Mouse (Mus musculus): ENCODE results near the gene Dnaja3. TPM values are rescaled to one million over a fixed set of nuclear protein-coding genes. Genes with fewer than 3 reads are reported as not detected.

Dnaja3 gene
- total RNA-seq, 2 experiments from 2014 or later, result 58.7 to 59.0 TPM

- intact Hi-C loops (cut with DNase I), result no loop called here
- DNase-seq (ENCODE audit: extremely low spot score in 1 of 2, low spot score in 2 of 2), result peak in 1 of 2 experiments; percentile 17
Observed at GRCm38 (mm10) chr16:4634681-4635080, 5.1 kb upstream of the Dnaja3 start.

GRCm38 (mm10) chr16:4635760-4636159 is 4.0 kb upstream of the Dnaja3 start:
- intact Hi-C loops (cut with DNase I), result no loop called here
- peak in 1 of 2 experiments; percentile 26 for DNase-seq (ENCODE audit: extremely low spot score in 1 of 2, low spot score in 2 of 2)

DNA sequence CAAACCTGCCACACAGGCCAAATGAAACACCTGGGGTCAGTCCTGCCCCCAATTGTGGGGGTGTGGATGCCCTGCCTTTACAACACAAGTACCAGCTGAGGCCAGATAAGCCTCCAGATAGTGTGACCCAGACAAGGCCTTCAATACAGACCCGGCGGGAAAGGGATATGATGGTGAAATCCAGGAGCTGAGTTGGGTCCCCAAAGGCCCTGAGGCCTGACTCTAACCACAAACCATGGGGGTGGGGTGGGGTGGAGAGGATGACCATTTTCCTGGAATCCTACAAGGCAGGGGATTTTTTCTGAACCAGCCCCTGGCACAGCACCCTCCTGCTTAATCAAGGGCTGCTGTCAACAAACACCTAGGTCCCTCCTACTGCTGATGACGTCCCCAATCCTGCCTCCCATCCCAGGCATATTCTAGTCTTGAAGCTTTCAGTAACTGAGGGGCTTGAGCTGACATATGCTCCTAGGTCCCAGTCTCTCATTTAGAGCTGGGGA is 848 bp upstream of the Dnaja3 start:
- DNase-seq (ENCODE audit: extremely low spot score in 1 of 2, low spot score in 2 of 2), result no peak
- intact Hi-C loops (cut with DNase I), result no loop called here

- peak in 1 of 2 experiments; percentile 32 for DNase-seq (ENCODE audit: extremely low spot score in 1 of 2, low spot score in 2 of 2)
- intact Hi-C loops (cut with DNase I), result no loop called here
Observed at GRCm38 (mm10) chr16:4640267-4641005, 647 bp downstream of the Dnaja3 start.

GRCm38 (mm10) chr16:4641119-4641838 is 1.5 kb downstream of the Dnaja3 start:
- intact Hi-C loops (cut with DNase I), result no loop called here
- peak in 1 of 2 experiments; percentile 70 for DNase-seq (ENCODE audit: extremely low spot score in 1 of 2, low spot score in 2 of 2)

- intact Hi-C loops (cut with DNase I), result no loop called here
- DNase-seq (ENCODE audit: extremely low spot score in 1 of 2, low spot score in 2 of 2), result peak; percentile 33 to 82
Observed at GRCm38 (mm10) chr16:4642190-4642589, 2.4 kb downstream of the Dnaja3 start.

- intact Hi-C loops (cut with DNase I), result no loop called here
- DNase-seq (ENCODE audit: extremely low spot score in 1 of 2, low spot score in 2 of 2), result peak in 1 of 2 experiments; percentile 34
Observed at GRCm38 (mm10) chr16:4642937-4643336, 3.1 kb downstream of the Dnaja3 start.

GRCm38 (mm10) chr16:4643670-4644419 is 4.1 kb downstream of the Dnaja3 start:
- peak; percentile 76 to 84 for DNase-seq (ENCODE audit: extremely low spot score in 1 of 2, low spot score in 2 of 2)
- intact Hi-C loops (cut with DNase I), result no loop called here

GRCm38 (mm10) chr16:4645867-4646266 is 6.1 kb downstream of the Dnaja3 start:
- intact Hi-C loops (cut with DNase I), result no loop called here
- peak in 1 of 2 experiments; percentile 8 for DNase-seq (ENCODE audit: extremely low spot score in 1 of 2, low spot score in 2 of 2)

DNA sequence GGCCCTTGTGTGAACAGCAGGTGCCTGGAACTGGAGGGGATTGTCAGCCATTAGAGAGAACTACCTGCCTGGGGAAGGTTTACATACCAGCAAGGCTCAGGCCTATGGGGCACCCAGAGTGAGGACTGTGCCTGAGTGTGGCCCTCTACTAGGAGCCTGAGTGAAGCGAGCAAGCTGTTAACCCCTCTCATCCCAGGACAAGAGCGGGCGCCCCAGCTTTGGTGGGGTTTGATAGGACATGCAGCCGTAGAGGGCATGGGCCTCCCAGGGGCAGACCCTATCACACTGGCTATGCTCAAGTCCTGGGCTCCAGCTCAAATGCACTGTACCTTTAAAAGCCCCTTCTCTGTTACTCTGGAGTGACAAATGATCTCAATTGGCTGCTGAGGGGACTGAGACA is 7.0 kb downstream of the Dnaja3 start:
- intact Hi-C loops (cut with DNase I), result no loop called here
- no peak for DNase-seq (ENCODE audit: extremely low spot score in 1 of 2, low spot score in 2 of 2)

DNA sequence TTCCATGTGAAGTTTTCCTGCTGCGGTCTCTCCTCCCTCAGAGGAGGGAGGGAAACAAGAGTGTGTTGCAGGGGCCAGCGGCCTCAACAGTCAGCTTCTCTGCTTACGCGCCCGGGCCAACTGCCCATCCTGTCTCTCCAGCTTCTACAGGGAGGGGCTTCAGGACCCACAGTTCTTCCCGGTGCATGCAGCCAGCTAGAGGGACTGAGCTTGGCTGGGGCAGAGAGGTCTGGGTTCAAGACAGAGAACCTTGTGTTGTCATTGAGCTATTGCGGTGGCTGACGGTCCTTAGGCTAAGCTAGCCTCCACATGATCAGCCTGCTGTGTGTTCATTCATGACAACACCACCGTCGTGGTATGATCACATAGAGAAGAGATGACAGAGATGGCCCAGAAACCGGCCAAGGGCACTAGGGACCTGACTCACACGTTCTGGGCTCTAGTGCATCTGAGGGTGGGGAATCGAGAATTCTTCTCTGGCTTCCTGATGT is 7.9 kb downstream of the Dnaja3 start:
- peak in 1 of 2 experiments; percentile 70 for DNase-seq (ENCODE audit: extremely low spot score in 1 of 2, low spot score in 2 of 2)
- intact Hi-C loops (cut with DNase I), result no loop called here

DNA sequence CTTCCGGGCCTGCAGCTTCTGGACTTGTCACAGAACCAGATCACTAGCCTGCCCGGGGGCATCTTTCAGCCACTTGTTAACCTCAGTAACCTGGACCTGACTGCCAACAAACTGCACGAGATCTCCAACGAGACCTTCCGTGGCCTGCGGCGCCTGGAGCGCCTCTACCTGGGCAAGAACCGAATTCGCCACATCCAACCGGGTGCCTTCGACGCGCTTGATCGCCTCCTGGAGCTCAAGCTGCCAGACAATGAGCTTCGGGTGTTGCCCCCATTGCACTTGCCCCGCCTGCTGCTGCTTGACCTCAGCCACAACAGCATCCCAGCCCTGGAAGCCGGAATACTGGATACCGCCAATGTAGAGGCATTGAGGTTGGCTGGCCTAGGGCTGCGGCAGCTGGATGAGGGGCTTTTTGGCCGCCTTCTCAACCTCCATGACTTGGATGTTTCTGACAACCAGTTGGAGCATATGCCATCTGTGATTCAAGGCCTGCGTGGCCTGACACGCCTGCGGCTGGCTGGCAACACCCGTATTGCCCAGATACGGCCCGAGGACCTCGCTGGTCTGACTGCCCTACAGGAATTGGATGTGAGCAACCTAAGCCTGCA is 8.7 kb downstream of the Dnaja3 start:
- intact Hi-C loops (cut with DNase I), result no loop called here

DNA sequence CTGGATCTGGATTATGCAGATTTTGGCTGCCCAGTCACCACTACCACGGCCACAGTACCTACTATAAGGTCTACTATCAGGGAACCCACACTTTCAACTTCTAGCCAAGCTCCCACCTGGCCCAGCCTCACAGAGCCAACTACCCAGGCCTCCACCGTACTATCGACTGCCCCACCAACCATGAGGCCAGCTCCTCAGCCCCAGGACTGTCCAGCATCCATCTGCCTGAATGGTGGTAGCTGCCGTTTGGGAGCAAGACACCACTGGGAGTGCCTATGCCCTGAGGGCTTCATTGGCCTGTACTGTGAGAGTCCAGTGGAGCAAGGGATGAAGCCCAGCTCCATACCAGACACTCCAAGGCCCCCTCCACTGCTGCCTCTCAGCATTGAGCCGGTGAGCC is 9.4 kb downstream of the Dnaja3 start:
- intact Hi-C loops (cut with DNase I), result no loop called here
- no peak for DNase-seq (ENCODE audit: extremely low spot score in 1 of 2, low spot score in 2 of 2)

More for the DNA sequence above, 8.7 kb downstream of the Dnaja3 start:
- DNase-seq (ENCODE audit: extremely low spot score in 1 of 2, low spot score in 2 of 2), result no peak

DNA sequence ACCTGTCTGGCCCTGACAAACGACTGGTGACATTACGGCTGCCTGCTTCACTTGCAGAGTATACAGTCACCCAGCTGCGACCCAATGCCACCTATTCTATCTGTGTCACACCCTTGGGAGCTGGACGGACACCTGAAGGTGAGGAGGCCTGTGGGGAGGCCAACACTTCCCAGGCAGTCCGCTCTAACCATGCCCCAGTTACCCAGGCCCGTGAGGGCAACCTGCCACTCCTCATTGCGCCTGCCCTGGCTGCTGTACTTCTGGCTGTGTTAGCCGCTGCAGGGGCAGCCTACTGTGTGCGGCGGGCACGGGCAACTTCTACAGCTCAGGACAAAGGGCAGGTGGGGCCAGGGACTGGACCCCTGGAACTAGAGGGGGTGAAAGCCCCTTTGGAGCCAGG is 9.9 kb downstream of the Dnaja3 start:
- intact Hi-C loops (cut with DNase I), result no loop called here
- DNase-seq (ENCODE audit: extremely low spot score in 1 of 2, low spot score in 2 of 2), result peak in 1 of 2 experiments; percentile 18

GRCm38 (mm10) chr16:4650161-4650560 is 10.4 kb downstream of the Dnaja3 start:
- intact Hi-C loops (cut with DNase I), result no loop called here
- DNase-seq (ENCODE audit: extremely low spot score in 1 of 2, low spot score in 2 of 2), result no peak

GRCm38 (mm10) chr16:4651081-4651480 is 11.3 kb downstream of the Dnaja3 start:
- intact Hi-C loops (cut with DNase I), result no loop called here
- DNase-seq (ENCODE audit: extremely low spot score in 1 of 2, low spot score in 2 of 2), result no peak

- intact Hi-C loops (cut with DNase I), result no loop called here
- DNase-seq (ENCODE audit: extremely low spot score in 1 of 2, low spot score in 2 of 2), result no peak
Observed at GRCm38 (mm10) chr16:4651624-4652023, 11.8 kb downstream of the Dnaja3 start.

DNA sequence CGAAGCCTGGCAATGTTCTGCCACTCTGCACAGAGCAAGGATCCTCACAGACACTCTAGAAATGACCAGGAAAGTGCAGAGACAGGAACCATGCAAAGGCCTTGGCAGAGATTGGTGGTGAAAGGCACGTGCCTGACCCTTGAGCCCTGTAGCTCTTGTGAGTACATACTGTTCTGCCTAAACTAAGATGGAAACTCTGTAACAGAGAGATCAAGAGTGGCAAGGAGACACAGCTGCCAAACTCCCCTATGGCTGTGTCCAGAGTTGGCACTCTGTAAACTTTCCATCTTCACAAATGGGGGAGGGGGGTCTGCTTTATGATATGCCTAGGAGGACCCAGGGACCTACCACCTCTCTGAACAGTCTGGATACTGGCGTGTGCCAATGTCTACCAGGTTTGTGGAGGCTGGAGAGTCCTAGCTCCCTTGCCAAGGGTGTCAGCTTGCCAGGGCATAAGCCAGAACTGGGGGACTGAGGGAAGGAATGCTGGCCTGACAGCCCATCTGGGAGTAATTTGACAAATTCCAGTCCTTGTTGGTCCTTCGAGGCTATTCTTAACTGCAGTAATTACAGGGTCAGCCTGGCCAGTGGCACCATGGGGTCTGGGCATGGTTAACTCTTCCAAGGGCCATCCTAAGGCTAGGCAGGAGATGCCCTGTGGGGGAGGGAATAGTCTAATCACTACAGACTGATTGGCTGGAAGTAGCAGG is 13.1 kb downstream of the Dnaja3 start:
- intact Hi-C loops (cut with DNase I), result no loop called here
- DNase-seq (ENCODE audit: extremely low spot score in 1 of 2, low spot score in 2 of 2), result no peak

Data from left cerebral cortex, postnatal 10 days (tissue).